Mouse (Mus musculus): Measurements from ENCODE around the gene Tmem253. TPM values are rescaled to one million over a fixed set of nuclear protein-coding genes. Genes with fewer than 3 reads are reported as not detected.

The Tmem253 gene
- polyA plus RNA-seq, 1 experiment from 2014 or later = 0.59 TPM

Other genes with a start within 250 kb of the Tmem253 start
- not detected in 2 replicates for gene Ang4, start 242.1 kb upstream of the Tmem253 start, polyA plus RNA-seq (2016; fragmentation: Nextera tagmentation; extraction: Ambion mirVana)
- gene AY358078, start 215.6 kb upstream of the Tmem253 start, polyA plus RNA-seq (2016; fragmentation: Nextera tagmentation; extraction: Ambion mirVana) = not detected in 2 replicates
- not detected in 2 replicates for gene Ear6, start 162.0 kb upstream of the Tmem253 start, polyA plus RNA-seq (2016; fragmentation: Nextera tagmentation; extraction: Ambion mirVana)
- gene Mettl17, start 130.8 kb upstream of the Tmem253 start, polyA plus RNA-seq (2016; fragmentation: Nextera tagmentation; extraction: Ambion mirVana) = 61.8 and 62.9 TPM in 2 replicates
- gene Slc39a2, start 122.8 kb upstream of the Tmem253 start, polyA plus RNA-seq (2016; fragmentation: Nextera tagmentation; extraction: Ambion mirVana) = 0.89 and 1.4 TPM in 2 replicates
- 34.2 and 39.1 TPM in 2 replicates for gene Ndrg2, start 101.5 kb upstream of the Tmem253 start, polyA plus RNA-seq (2016; fragmentation: Nextera tagmentation; extraction: Ambion mirVana)
- not detected in 2 replicates for gene Tppp2, start 97.2 kb upstream of the Tmem253 start, polyA plus RNA-seq (2016; fragmentation: Nextera tagmentation; extraction: Ambion mirVana)
- not detected in 2 replicates for gene Rnase13, start 92.9 kb upstream of the Tmem253 start, polyA plus RNA-seq (2016; fragmentation: Nextera tagmentation; extraction: Ambion mirVana)
- gene Arhgef40, start 30.9 kb upstream of the Tmem253 start, polyA plus RNA-seq (2016; fragmentation: Nextera tagmentation; extraction: Ambion mirVana) = 126 and 133 TPM in 2 replicates
- gene Zfp219, start 5.1 kb downstream of the Tmem253 start, polyA plus RNA-seq (2016; fragmentation: Nextera tagmentation; extraction: Ambion mirVana) = 64.4 and 71.7 TPM in 2 replicates
- gene Olfr221, start 26.8 kb downstream of the Tmem253 start, polyA plus RNA-seq (2016; fragmentation: Nextera tagmentation; extraction: Ambion mirVana) = not detected in 2 replicates
- 726 and 727 TPM in 2 replicates for gene Hnrnpc, start 88.4 kb downstream of the Tmem253 start, polyA plus RNA-seq (2016; fragmentation: Nextera tagmentation; extraction: Ambion mirVana)
- 53.6 and 58.4 TPM in 2 replicates for gene Rpgrip1, start 95.0 kb downstream of the Tmem253 start, polyA plus RNA-seq (2016; fragmentation: Nextera tagmentation; extraction: Ambion mirVana)
- 68.3 and 72.3 TPM in 2 replicates for gene Supt16, start 181.8 kb downstream of the Tmem253 start, polyA plus RNA-seq (2016; fragmentation: Nextera tagmentation; extraction: Ambion mirVana)
- 57.4 and 57.7 TPM in 2 replicates for gene Chd8, start 242.1 kb downstream of the Tmem253 start, polyA plus RNA-seq (2016; fragmentation: Nextera tagmentation; extraction: Ambion mirVana)